Mouse (Mus musculus): Measurements from ENCODE around the gene Zfp160.

DNA sequence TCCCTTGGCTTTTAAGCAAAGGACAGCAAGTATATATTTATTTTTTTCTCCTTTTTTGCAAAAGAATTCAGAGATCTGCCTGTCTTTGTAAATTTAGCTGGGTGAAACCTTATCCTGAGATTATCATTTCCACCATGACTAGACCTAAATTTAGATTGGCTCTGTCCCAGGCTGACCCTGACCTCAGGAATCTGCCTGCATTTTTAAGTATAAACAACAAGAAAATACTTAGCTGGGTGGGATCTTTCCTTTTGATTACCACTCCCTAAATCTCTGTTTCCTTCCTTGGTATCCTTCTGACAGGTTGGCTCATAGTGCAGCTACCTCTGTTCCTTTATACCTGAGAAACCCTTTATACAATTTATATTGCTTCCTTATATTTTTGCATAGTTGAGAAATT lies 42.0 kb upstream of the Zfp160 start:
- TF ChIP-seq RCOR1 (conservative IDR thresholded peaks at IDR 0.05; ENCODE audit: low read depth, low read length) (no peak), SMC3 (IDR thresholded peaks at IDR 0.05; ENCODE audit: low read depth, low read length) (no peak)
